Mouse (Mus musculus): ENCODE measurements at regions not wholly inside any gene's neighbourhood (a gene's known extent, or its start where the extent isn't known, plus 50 kb on each side); places are given as distances from the start of the nearest gene placed in this dataset.

DNA sequence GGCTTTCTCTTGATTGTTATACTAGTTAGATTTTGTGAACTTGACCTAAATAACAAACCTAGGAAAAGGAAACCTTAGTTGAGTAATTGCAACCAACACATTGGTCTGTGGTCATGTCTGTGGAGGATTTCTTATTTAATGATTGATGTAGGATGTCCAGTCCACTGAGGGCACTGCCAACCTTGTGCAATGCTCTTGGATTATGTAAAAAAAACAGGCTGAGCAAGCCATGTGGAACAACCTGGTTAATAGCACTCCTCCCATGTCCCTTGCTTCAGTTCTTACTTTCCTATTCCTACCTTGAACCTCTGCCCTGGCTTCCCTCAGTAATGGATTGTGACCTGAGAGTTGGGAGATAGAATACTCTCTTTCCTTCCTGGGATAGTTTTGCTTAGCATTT lies 312.0 kb upstream of the Pappa start:
- in situ Hi-C loops (cut with MboI, MseI): no loop called here

DNA sequence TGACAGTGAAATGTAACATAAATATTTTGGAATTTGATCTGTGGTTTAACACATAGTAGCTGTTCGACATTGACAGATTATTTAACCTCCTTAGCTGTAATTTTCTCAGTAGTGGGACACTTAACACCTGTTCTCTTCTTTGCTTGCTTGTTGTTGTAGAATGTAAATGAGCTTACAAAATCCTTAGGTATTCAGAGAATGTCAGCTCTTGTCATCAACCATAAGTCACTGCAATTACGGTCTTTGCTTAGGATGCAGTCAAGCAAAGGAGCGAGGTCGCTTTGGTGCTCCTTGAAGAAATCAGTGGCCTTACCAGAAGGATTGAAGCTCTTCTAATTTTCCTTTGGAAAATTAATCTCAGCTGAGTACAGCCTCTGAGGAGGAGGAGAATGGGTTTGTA lies 311.2 kb upstream of the Pappa start:
- in situ Hi-C loops (cut with MboI, MseI): no loop called here

DNA sequence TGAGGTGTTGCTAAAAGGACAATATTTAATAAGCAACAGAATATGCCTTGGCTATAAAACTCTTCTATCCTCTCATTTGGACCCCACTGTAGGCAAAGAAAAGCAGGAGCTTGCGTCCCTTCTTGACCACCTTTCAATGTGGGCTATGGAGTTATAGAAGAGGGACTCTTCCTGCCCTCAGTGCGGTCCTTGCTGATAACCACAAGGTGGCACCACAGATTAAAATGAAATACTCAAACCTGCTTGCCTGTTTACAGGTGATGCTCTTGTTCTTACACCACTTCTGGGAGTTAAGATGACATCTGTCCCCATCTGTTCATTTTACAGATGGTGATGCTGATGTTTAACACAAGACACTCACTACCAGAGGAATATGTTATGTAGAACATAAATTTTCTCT lies 291.1 kb upstream of the Pappa start:
- in situ Hi-C loops (cut with MboI, MseI): loop anchor here (10.0 kb wide), 1 partner anchor 642 kb away; no protein-coding TSS in a partner anchor

DNA sequence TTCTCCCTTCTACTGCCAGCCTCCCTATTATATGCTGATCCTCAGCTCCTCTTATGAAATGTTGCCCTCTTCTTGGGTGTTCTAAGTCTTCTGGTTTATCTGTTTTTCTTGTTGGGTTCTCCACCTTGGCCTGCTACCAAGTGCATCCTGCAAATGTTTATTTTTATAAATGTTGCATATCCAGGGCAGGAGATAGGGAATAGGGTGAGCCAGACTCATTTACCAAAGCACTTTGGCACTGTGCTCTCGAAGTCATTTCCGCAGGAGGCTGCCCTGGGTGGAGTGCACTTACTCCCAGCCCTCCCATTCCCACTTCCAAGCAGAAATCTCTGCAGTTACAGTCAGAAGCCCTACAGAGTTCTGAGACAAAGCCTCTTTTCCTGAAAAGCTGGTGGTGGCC lies 249.5 kb upstream of the Pappa start:
- in situ Hi-C loops (cut with MboI, MseI): no loop called here

DNA sequence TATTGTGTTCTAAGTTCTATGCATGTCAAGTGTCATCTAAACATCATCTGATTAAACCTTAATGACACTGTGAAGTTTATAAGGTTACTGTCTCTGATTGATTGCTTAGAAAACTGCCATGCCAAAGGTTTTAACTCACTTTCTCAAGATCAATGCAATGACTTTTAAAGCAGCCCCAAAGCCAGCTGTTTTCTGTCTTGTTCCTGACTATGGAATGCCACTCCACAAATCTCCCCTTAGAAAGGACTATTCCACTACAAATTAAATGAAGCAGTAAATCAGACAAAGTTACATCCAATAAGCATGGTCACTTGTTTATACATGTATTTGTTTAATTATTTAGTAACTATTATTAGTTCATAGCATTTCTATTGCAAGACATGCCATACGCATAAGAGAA lies 247.1 kb upstream of the Pappa start:
- in situ Hi-C loops (cut with MboI, MseI): no loop called here

DNA sequence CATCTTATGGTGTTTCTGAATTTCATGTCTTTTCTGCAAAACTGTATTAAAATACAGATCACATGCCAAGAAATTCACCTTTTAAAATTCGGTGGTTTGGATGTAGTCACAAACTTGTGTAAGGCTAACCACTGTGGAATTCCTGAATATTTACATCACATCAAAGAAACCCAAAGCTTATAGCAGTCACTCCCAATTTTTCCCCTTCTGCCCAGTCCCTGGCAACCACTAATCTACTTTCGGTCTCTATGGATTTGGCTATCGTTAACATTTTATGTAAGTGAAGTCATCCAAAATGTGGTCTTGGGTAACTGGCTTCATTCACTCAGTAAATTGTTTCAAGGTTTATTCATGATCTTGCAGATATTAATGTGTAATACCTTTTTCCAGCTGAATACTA lies 226.0 kb upstream of the Pappa start:
- in situ Hi-C loops (cut with MboI, MseI): no loop called here

DNA sequence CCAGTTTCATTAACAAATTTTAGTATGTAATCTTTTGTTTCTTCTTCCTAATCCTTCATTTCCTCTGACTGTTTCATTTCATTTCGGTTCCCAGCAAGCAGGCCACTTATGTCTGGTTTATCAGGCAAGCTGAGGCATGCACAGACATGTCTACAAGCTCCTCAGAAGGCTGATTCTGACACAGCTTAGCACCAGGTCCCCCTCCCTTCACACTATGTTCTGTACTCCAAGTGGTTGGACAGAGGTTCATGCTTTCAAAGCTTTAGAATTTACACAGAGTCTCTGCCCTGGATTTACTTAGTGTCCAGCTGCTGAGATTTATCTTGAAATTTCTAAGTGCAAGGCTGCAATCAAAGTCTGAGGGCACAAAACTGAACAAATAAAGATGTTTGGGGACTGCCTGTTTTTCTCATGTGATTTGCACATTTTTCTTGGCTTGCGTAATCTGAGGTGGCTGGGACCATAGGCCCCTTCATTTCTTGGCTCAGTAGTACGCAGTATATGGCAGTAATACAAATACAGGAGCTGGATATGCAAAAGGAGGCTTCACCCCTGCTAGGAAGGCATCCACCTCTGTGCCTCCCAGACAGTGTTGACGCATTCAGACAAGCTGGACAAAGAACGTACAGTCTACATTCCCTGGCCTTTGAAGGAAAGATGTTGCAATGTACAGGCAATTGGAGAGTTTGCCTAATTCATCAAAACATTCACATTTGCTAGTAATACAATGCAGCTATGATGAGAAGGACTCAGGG lies 222.7 kb upstream of the Pappa start:
- in situ Hi-C loops (cut with MboI, MseI): no loop called here

DNA sequence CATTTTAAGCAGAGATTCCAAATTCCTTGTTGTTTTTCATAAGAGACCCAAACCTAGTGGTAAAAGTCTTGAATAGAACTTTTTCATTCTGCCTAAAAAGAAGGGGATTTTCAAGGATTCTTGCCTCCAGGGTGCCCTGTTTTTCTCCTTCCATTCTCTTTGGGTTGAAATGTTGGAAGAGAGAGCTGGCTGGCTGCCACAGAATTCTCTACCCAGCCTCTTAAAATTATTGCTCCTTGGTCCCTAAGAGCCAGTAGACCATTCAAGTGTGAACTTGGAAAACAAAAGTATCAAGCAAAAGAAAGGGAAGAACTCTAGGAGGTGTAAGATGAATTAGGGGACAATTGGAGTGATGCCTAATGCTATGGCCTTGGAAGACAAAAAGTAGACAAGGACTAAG lies 200.2 kb upstream of the Pappa start:
- in situ Hi-C loops (cut with MboI, MseI): no loop called here

DNA sequence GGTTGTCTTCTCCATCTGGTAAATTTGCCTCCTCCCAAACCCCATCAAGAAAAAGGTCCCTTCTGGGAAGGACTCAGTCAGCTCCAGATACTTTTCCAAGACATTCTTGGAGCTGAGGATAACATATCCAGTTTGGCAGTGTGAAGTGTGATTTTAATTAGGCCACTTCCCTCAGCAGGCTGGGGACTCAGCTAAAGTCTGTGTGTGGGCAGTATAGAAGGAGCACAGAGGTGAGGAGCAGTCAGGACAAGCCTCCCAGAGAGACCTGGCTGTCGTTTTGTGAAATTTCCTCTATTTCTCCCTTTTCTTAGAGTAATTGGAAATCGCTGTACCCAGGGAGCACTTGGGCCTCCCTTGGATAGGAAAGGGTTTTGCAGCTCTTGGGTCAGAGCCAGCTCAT lies 195.4 kb upstream of the Pappa start:
- in situ Hi-C loops (cut with MboI, MseI): no loop called here

DNA sequence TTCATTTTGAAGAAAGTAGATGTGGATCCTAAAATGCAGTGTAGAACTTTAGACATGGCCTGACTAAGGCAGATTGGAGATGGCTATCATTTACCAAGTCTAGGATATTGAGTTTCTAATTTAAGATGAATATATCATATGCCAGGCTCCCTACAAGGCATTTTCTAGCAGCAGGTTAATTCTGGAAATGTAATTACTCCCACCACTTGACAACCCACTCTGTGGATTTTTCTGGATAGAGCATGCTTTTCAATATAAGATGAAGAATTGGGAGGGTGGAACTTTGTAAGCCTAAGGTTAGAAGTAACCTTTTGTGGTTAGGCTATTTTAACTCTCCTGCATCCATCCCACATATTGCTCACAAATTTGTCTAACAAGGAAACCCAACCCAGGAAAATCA lies 178.4 kb upstream of the Pappa start:
- in situ Hi-C loops (cut with MboI, MseI): loop anchor here (10.0 kb wide), 1 partner anchor 1889 kb away; no protein-coding TSS in a partner anchor

DNA sequence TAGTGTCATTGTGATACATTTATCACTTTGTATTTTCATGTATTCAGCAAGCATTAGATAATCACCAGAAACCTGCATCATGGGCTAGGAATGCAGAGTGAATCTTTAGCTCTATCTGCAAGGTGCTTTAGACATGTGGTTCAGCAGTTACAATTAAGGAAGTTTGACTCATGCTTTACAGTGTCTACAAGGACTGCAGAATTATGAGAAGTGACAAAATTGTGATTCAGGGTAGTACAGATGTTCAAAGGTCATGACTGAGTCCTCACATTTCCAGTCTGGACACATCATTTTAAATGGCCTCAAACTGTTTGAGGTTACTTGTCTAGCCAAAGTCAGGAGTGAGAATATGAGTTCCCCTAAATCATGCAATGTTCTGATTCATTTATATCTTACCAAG lies 171.3 kb upstream of the Pappa start:
- in situ Hi-C loops (cut with MboI, MseI): no loop called here

DNA sequence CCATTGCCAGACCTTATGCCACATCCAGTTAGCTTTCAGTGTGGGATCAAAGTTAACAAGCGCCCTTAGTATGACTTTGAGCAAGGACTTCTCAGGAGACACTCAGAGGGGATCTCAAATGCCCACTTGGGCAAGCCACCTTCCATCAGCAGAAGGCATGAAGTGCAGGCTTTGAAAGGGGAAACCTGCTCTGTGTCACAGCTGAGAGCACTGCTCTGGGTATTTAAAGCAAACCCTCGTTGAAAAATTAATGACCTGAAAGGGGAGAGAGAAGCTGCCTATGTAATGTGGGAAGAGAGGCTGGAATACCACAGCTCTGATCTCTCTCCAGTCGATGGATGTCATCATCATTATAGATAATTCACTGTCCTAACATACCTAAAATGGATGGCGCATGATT lies 165.1 kb upstream of the Pappa start:
- in situ Hi-C loops (cut with MboI, MseI): no loop called here

DNA sequence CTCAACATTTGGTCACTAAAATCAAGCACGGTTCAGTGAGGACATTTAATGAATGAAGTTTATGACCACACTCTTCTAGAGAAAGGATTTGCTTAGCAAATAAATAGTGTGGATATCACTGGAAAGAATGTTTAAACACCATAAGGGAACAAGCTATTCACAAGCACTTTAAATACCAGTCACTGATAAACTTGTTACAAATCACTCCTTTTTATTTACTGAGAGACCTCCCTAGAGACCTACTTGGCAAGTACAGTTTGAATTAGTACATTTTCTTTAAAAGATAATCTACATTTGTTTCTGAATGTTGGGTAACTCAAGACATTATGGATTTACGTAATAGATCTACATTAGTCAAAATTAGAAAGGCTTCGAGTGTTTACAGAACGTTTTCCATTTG lies 162.2 kb upstream of the Pappa start:
- in situ Hi-C loops (cut with MboI, MseI): no loop called here
